Mouse (Mus musculus) limb, embryonic 14.5 days (tissue): ENCODE results near the gene Ctnna2. TPM values are rescaled to one million over a fixed set of nuclear protein-coding genes. Genes with fewer than 3 reads are reported as not detected.

Experiments used
- ATAC-seq: fragments of 200-750 bp; cut with Nextera tagmentation; 2 replicates; pipeline ENCODE4 v1.8.0; 2017; ENCODE audit warnings: low read depth, moderate number of reproducible peaks, moderate TSS enrichment; ENCODE audit not compliant: low FRiP score
- DNase-seq: peaks from one replicate; pipeline ENCODE4 v3.0.0-alpha.2; 2015; ENCODE audit warnings: low spot score
- H3K27ac ChIP-seq: fragments of 300-500 bp; sonication (generic); replicated peaks from 2 replicates; pipeline ENCODE4 v1.5.1; 2014; ENCODE audit warnings: low read depth, mild to moderate bottlenecking, low read length, moderate library complexity, mixed read lengths
- H3K27me3 ChIP-seq: fragments of 300-500 bp; sonication (generic); 2 replicates; pipeline ENCODE4 v1.6.1; 2014; ENCODE audit warnings: low read length, mixed read lengths; ENCODE audit not compliant: control insufficient read depth, insufficient read depth
- H3K36me3 ChIP-seq: fragments of 300-500 bp; sonication (generic); 2 replicates; pipeline ENCODE4 v1.6.1; 2014; ENCODE audit warnings: mild to moderate bottlenecking, low read length, moderate library complexity, mixed read lengths; ENCODE audit not compliant: control insufficient read depth, insufficient read depth
- H3K4me1 ChIP-seq: fragments of 300-500 bp; sonication (generic); 2 replicates; pipeline ENCODE4 v1.6.1; 2014; ENCODE audit warnings: antibody characterized with exemption, low read length, mixed read lengths; ENCODE audit not compliant: control insufficient read depth, insufficient read depth
- H3K4me2 ChIP-seq: fragments of 300-500 bp; sonication (generic); replicated peaks from 2 replicates; pipeline ENCODE4 v1.6.1; 2014; ENCODE audit warnings: low read depth, mild to moderate bottlenecking, low read length, moderate library complexity; ENCODE audit not compliant: severe bottlenecking
- H3K4me3 ChIP-seq: fragments of 300-500 bp; sonication (generic); replicated peaks from 2 replicates; pipeline ENCODE4 v1.5.1; 2014; ENCODE audit warnings: low read length
- H3K9ac ChIP-seq: fragments of 300-500 bp; sonication (generic); 2 replicates; pipeline ENCODE4 v1.6.1; 2014; ENCODE audit warnings: mild to moderate bottlenecking, low read depth, low read length, moderate library complexity; ENCODE audit not compliant: severe bottlenecking
- H3K9me3 ChIP-seq: fragments of 300-500 bp; sonication (generic); 2 replicates; pipeline ENCODE4 v1.6.1; 2016; ENCODE audit warnings: low read length; ENCODE audit not compliant: control insufficient read depth
- POLR2A ChIP-seq: fragments of 200-500 bp; IDR thresholded peaks from 2 replicates; pipeline ENCODE4 v1.8.0; 2012; ENCODE audit warnings: inconsistent platforms, mild to moderate bottlenecking, moderate library complexity, borderline replicate concordance; ENCODE audit not compliant: insufficient read depth, insufficient read length; ENCODE audit errors: extremely low read depth
- WGBS: fragments of 180-500 bp; shearing (Covaris S2); extraction: QIAGEN DNeasy Blood & Tissue Kit; methylation state at CpG from one replicate; pipeline ENCODE4 v1.1.7; 2014; 5-methylcytosine and 5-hydroxymethylcytosine counted together
- polyA plus RNA-seq, 2 experiments: library from polyadenylated mRNA; depleted of rRNA in 1 of 2; stranded (reverse) in 1 of 2; unstranded in 1 of 2; fragments of >200 nt; fragmentation: Nextera tagmentation in 1 of 2; extraction: Ambion mirVana in 1 of 2; gene quantifications; 2 replicates each; pipeline versions ENCODE4 v1.2.1 to v1.2.3; 2012 to 2014

Ctnna2 gene
- polyA plus RNA-seq, 2 experiments: 1.7 to 2.7 TPM

- no peaks in the 10 kb centered on the region for H3K36me3 ChIP-seq
- DNase-seq: no peak
- no peak for ATAC-seq
- H3K4me3 ChIP-seq: no peak overlapping the region
- H3K4me1 ChIP-seq: no peaks in the 10 kb centered on the region
- no peak overlapping the region for H3K9ac ChIP-seq
- H3K27ac ChIP-seq: no peak overlapping the region
- no peaks in the 10 kb centered on the region for H3K27me3 ChIP-seq
- H3K4me2 ChIP-seq: no peak overlapping the region
- TF ChIP-seq POLR2A: no peak
- no peaks in the 10 kb centered on the region for H3K9me3 ChIP-seq
These were observed 285.4 kb downstream of the Ctnna2 start for GRCm38 (mm10) chr6:77694093-77694492.

- no peaks in the 10 kb centered on the region for H3K36me3 ChIP-seq
- no peak overlapping the region for H3K27ac ChIP-seq
- DNase-seq: no peak
- H3K27me3 ChIP-seq: no peaks in the 10 kb centered on the region
- no peak overlapping the region for H3K4me3 ChIP-seq
- no peak for ATAC-seq
- no peak for TF ChIP-seq POLR2A
- no peak overlapping the region for H3K4me2 ChIP-seq
- H3K4me1 ChIP-seq: no peaks in the 10 kb centered on the region
- H3K9ac ChIP-seq: no peak overlapping the region
- H3K9me3 ChIP-seq: no peaks in the 10 kb centered on the region
- WGBS: 69% methylated on average over 1 of the region's 1 CpGs
These were observed 292.3 kb downstream of the Ctnna2 start for GRCm38 (mm10) chr6:77687173-77687572.

GRCm38 (mm10) chr6:77650127-77650526 lies 329.4 kb downstream of the Ctnna2 start:
- no peaks in the 10 kb centered on the region for H3K27me3 ChIP-seq
- DNase-seq: peak; percentile 38
- WGBS: 12% methylated on average over 6 of the region's 6 CpGs

GRCm38 (mm10) chr6:77644591-77644990 lies 334.9 kb downstream of the Ctnna2 start:
- DNase-seq: no peak
- no peak overlapping the region for H3K27ac ChIP-seq

More at GRCm38 (mm10) chr6:77650127-77650526, 329.4 kb downstream of the Ctnna2 start:
- H3K4me2 ChIP-seq: no peak overlapping the region
- no peaks in the 10 kb centered on the region for H3K9me3 ChIP-seq
- TF ChIP-seq POLR2A: no peak
- no peaks in the 10 kb centered on the region for H3K4me1 ChIP-seq
- no peaks in the 10 kb centered on the region for H3K36me3 ChIP-seq
- ATAC-seq: no peak
- H3K27ac ChIP-seq: no peak overlapping the region
- H3K9ac ChIP-seq: no peak overlapping the region
- no peak overlapping the region for H3K4me3 ChIP-seq

GRCm38 (mm10) chr6:77638784-77639183 lies 340.7 kb downstream of the Ctnna2 start:
- Histone ChIP-seq H3K27ac (no peak overlapping the region), H3K9ac (no peak overlapping the region), H3K27me3 (no peaks in the 10 kb centered on the region), H3K4me2 (no peak overlapping the region), H3K4me1 (no peaks in the 10 kb centered on the region), H3K36me3 (no peaks in the 10 kb centered on the region), H3K9me3 (no peaks in the 10 kb centered on the region), H3K4me3 (no peak overlapping the region)
- WGBS: 82% methylated on average over 2 of the region's 2 CpGs
- no peak for DNase-seq
- TF ChIP-seq POLR2A: no peak
- no peak for ATAC-seq

More at GRCm38 (mm10) chr6:77644591-77644990, 334.9 kb downstream of the Ctnna2 start:
- H3K4me3 ChIP-seq: no peak overlapping the region
- no peaks in the 10 kb centered on the region for H3K27me3 ChIP-seq
- no peaks in the 10 kb centered on the region for H3K36me3 ChIP-seq
- no peak overlapping the region for H3K9ac ChIP-seq
- WGBS: 60% methylated on average over 4 of the region's 4 CpGs
- H3K9me3 ChIP-seq: no peaks in the 10 kb centered on the region
- TF ChIP-seq POLR2A: no peak
- no peak overlapping the region for H3K4me2 ChIP-seq
- no peaks in the 10 kb centered on the region for H3K4me1 ChIP-seq
- no peak for ATAC-seq

- no peaks in the 10 kb centered on the region for H3K4me1 ChIP-seq
- H3K36me3 ChIP-seq: no peaks in the 10 kb centered on the region
- H3K27me3 ChIP-seq: no peaks in the 10 kb centered on the region
- no peak overlapping the region for H3K9ac ChIP-seq
- peak; percentile 52 for DNase-seq
- no peak overlapping the region for H3K27ac ChIP-seq
- no peak overlapping the region for H3K4me2 ChIP-seq
- no peak overlapping the region for H3K4me3 ChIP-seq
- ATAC-seq: peak; percentile 65
- no peak for TF ChIP-seq POLR2A
- no peaks in the 10 kb centered on the region for H3K9me3 ChIP-seq
- WGBS: 35% methylated on average over 9 of the region's 9 CpGs
These were observed 345.5 kb downstream of the Ctnna2 start for GRCm38 (mm10) chr6:77633997-77634396.
